Mouse (Mus musculus) fibroblast of lung, adult 2 months (primary cell): ENCODE measurements at regions not wholly inside any gene's neighbourhood (a gene's known extent, or its start where the extent isn't known, plus 50 kb on each side); places are given as distances from the start of the nearest gene placed in this dataset.

Experiments used
- DNase-seq: peaks from one replicate; pipeline ENCODE4 v3.0.0-alpha.2; 2011; ENCODE audit warnings: low read depth

- DNase-seq, result no peak
These were observed 746.9 kb downstream of the Ppargc1a start for GRCm38 (mm10) chr5:50820674-50821073.

GRCm38 (mm10) chr5:50819959-50820358 lies 747.6 kb downstream of the Ppargc1a start:
- no peak for DNase-seq

- no peak for DNase-seq
These were observed 736.5 kb upstream of the Adgra3 start for GRCm38 (mm10) chr5:50795310-50795709.

GRCm38 (mm10) chr5:50794453-50795169 lies 735.8 kb upstream of the Adgra3 start:
- no peak for DNase-seq

GRCm38 (mm10) chr5:50793558-50793957 lies 734.8 kb upstream of the Adgra3 start:
- no peak for DNase-seq

GRCm38 (mm10) chr5:50785273-50785672 lies 726.5 kb upstream of the Adgra3 start:
- no peak for DNase-seq

- DNase-seq, result no peak
These were observed 720.3 kb upstream of the Adgra3 start for GRCm38 (mm10) chr5:50779138-50779537.

GRCm38 (mm10) chr5:50778221-50778620 lies 719.4 kb upstream of the Adgra3 start:
- DNase-seq, result no peak

GRCm38 (mm10) chr5:50762261-50762660 lies 703.5 kb upstream of the Adgra3 start:
- no peak for DNase-seq

GRCm38 (mm10) chr5:50760386-50760785 lies 701.6 kb upstream of the Adgra3 start:
- no peak for DNase-seq

- DNase-seq, result peak; percentile 1
These were observed 694.0 kb upstream of the Adgra3 start for GRCm38 (mm10) chr5:50752766-50753165.

GRCm38 (mm10) chr5:50751358-50751757 lies 692.6 kb upstream of the Adgra3 start:
- no peak for DNase-seq

GRCm38 (mm10) chr5:50743030-50743429 lies 684.2 kb upstream of the Adgra3 start:
- no peak for DNase-seq

GRCm38 (mm10) chr5:50733711-50734110 lies 674.9 kb upstream of the Adgra3 start:
- DNase-seq, result no peak

GRCm38 (mm10) chr5:50728337-50729003 lies 669.7 kb upstream of the Adgra3 start:
- DNase-seq, result no peak

- DNase-seq, result no peak
These were observed 648.3 kb upstream of the Adgra3 start for GRCm38 (mm10) chr5:50706945-50707663.

GRCm38 (mm10) chr5:50698084-50698483 lies 639.3 kb upstream of the Adgra3 start:
- no peak for DNase-seq

- DNase-seq, result no peak
These were observed 638.8 kb upstream of the Adgra3 start for GRCm38 (mm10) chr5:50697588-50697987.

GRCm38 (mm10) chr5:50688362-50688761 lies 629.6 kb upstream of the Adgra3 start:
- no peak for DNase-seq

GRCm38 (mm10) chr5:50683966-50684365 lies 625.2 kb upstream of the Adgra3 start:
- no peak for DNase-seq

GRCm38 (mm10) chr5:50636539-50636938 lies 577.7 kb upstream of the Adgra3 start:
- DNase-seq, result no peak

GRCm38 (mm10) chr5:50626648-50627047 lies 567.8 kb upstream of the Adgra3 start:
- no peak for DNase-seq

GRCm38 (mm10) chr5:50624206-50624605 lies 565.4 kb upstream of the Adgra3 start:
- no peak for DNase-seq
